8 mouse cellular contexts compared by ENCODE assay signal in genomic region chr4:88696237-88696884, GRCm38 (mm10). TPM values are rescaled to one million over a fixed set of nuclear protein-coding genes. Genes with fewer than 3 reads are reported as not detected.
DNase-seq lines count a peak whose midpoint lies in the region; ATAC-seq and TF ChIP-seq lines count a peak whose summit lies in the region.

No protein-coding gene starts in this region.

- 25% methylated on average over 3 of the region's 3 CpGs for WGBS in embryonic facial prominence, embryonic 14.5 days
- 29% methylated on average over 3 of the region's 3 CpGs for WGBS in limb, embryonic 13.5 days

- H3K79me2 ChIP-seq in C2C12 (ENCODE audit: control insufficient read depth, insufficient read depth), result no peaks in the 10 kb centered on the region

- no peak overlapping the region for H3K4me3 ChIP-seq in C2C12 (ENCODE audit: insufficient read depth, poor library complexity, severe bottlenecking)
- H3K4me3 ChIP-seq in embryonic facial prominence, embryonic 14.5 days (ENCODE audit: low read depth, low read length), result no peak overlapping the region
- H3K4me3 ChIP-seq in limb, embryonic 13.5 days, result no peak overlapping the region

- no peak overlapping the region for H3ac ChIP-seq in C2C12 (ENCODE audit: control insufficient read depth, insufficient read length, low read depth)

- no peaks in the 10 kb centered on the region for H3K4me1 ChIP-seq in embryonic facial prominence, embryonic 14.5 days (ENCODE audit: control insufficient read depth, insufficient read depth, low read length)
- H3K4me1 ChIP-seq in limb, embryonic 13.5 days, result no peaks in the 10 kb centered on the region

- no peak overlapping the region for H3K4me2 ChIP-seq in embryonic facial prominence, embryonic 14.5 days (ENCODE audit: low read depth, low read length)
- no peak overlapping the region for H3K4me2 ChIP-seq in limb, embryonic 13.5 days (replicated peaks)

- peak; percentile 12 to 42 for DNase-seq in adrenal gland, postnatal 4 days (ENCODE audit: low spot score in 2 of 2)
- DNase-seq in embryonic facial prominence, embryonic 14.5 days (ENCODE audit: low spot score), result peak; percentile 73
- peak; percentile 38 to 63 for DNase-seq in heart, adult 9 months (ENCODE audit: low spot score in 2 of 2)
- DNase-seq in kidney, adult 9 months, result peak; percentile 87
- peak; percentile 37 to 62 for DNase-seq in spleen, postnatal 14 days (ENCODE audit: low spot score in 2 of 2)

- no peak overlapping the region for H3K9ac ChIP-seq in embryonic facial prominence, embryonic 14.5 days (ENCODE audit: low read depth, low read length)
- H3K9ac ChIP-seq in limb, embryonic 13.5 days, result no peak overlapping the region

- H3K27ac ChIP-seq in embryonic facial prominence, embryonic 14.5 days (replicated peaks; ENCODE audit: low read depth, low read length), result no peak overlapping the region
- H3K27ac ChIP-seq in limb, embryonic 13.5 days, result no peak overlapping the region

- peaks cover 3% of the 10 kb centered on the region for H3K27me3 ChIP-seq in C2C12 (ENCODE audit: control insufficient read depth, insufficient read depth, insufficient read length)
- H3K27me3 ChIP-seq in embryonic facial prominence, embryonic 14.5 days (replicated peaks; ENCODE audit: control insufficient read depth, insufficient read depth, low read length), result no peaks in the 10 kb centered on the region
- H3K27me3 ChIP-seq in limb, embryonic 13.5 days, result no peaks in the 10 kb centered on the region; the same call in 1 of the 2 replicates

- no peaks in the 10 kb centered on the region for H3K36me3 ChIP-seq in C2C12 (ENCODE audit: control insufficient read depth, insufficient read depth)
- H3K36me3 ChIP-seq in embryonic facial prominence, embryonic 14.5 days (ENCODE audit: control insufficient read depth, insufficient read depth, low read length), result no peaks in the 10 kb centered on the region
- H3K36me3 ChIP-seq in limb, embryonic 13.5 days, result no peaks in the 10 kb centered on the region

- H3K9me3 ChIP-seq in embryonic facial prominence, embryonic 14.5 days (ENCODE audit: control insufficient read depth, low read length), result no peaks in the 10 kb centered on the region
- H3K9me3 ChIP-seq in limb, embryonic 13.5 days, result no peaks in the 10 kb centered on the region

- peak; percentile 92 for TF ChIP-seq CTCF in C2C12 (IDR thresholded peaks at IDR 0.05; ENCODE audit: control insufficient read depth, insufficient read depth, insufficient read length)

- ATAC-seq in embryonic facial prominence, embryonic 14.5 days (ENCODE audit: low read depth), result peak; percentile 67; the same call in 1 of the 2 replicates
- peak; percentile 69 for ATAC-seq in limb, embryonic 13.5 days (ENCODE audit: low FRiP score, low read depth)
- ATAC-seq in monocyte, adult 5-6 weeks (replicated peaks; ENCODE audit: insufficient number of reproducible peaks, low FRiP score, low TSS enrichment, poor library complexity, severe bottlenecking), result peak; percentile 86

- H3K79me3 ChIP-seq in C2C12 (ENCODE audit: low read depth), result no peaks in the 10 kb centered on the region

TF ChIP-seq in C2C12, 6 proteins besides CTCF, POLR2A, EP300 and RAD21:
- TF ChIP-seq MYOG (IDR thresholded peaks at IDR 0.05; ENCODE audit: control insufficient read depth, extremely low read depth, insufficient read length), result no peak
- TF ChIP-seq CEBPB (IDR thresholded peaks at IDR 0.05; ENCODE audit: low read depth), result no peak
- no peak for TF ChIP-seq MYOD1 (IDR thresholded peaks at IDR 0.05; ENCODE audit: control insufficient read depth, insufficient read length, low read depth)
- TF ChIP-seq MAX (IDR thresholded peaks at IDR 0.05), result no peak
- TF ChIP-seq USF1 (IDR thresholded peaks at IDR 0.05; ENCODE audit: low read depth), result no peak
- TF ChIP-seq FOSL1 (IDR thresholded peaks at IDR 0.05; ENCODE audit: insufficient read depth, low read length, poor library complexity, severe bottlenecking), result no peak

RNA-seq across cellular contexts. Expression of gene Ifnab, which starts 5.2 kb away (rescaled TPM):
- not detected for polyA plus RNA-seq in C2C12 (2012; fragmentation: generic; extraction: Trizol)
- not detected for total RNA-seq in adrenal gland, postnatal 4 days (2021)
- not detected in 2 replicates for polyA plus RNA-seq in embryonic facial prominence, embryonic 14.5 days (2014; fragmentation: Nextera tagmentation; extraction: Ambion mirVana)
- polyA plus RNA-seq in limb, embryonic 13.5 days (2015; fragmentation: Nextera tagmentation; extraction: Ambion mirVana), result not detected in 2 replicates
- 0.43 TPM in 1 of 3 replicates, not detected in the others for total RNA-seq in monocyte, adult 5-6 weeks (2017)

RNA-seq across cellular contexts. Expression of gene Ifna2, which starts 12.6 kb away (rescaled TPM):
- not detected for polyA plus RNA-seq in C2C12 (2012; fragmentation: generic; extraction: Trizol)
- not detected for total RNA-seq in adrenal gland, postnatal 4 days (2021)
- not detected in 2 replicates for polyA plus RNA-seq in embryonic facial prominence, embryonic 14.5 days (2014; fragmentation: Nextera tagmentation; extraction: Ambion mirVana)
- polyA plus RNA-seq in limb, embryonic 13.5 days (2015; fragmentation: Nextera tagmentation; extraction: Ambion mirVana), result not detected in 2 replicates
- not detected in 3 replicates for total RNA-seq in monocyte, adult 5-6 weeks (2017)

RNA-seq across cellular contexts. Expression of gene Ifna16, which starts 19.6 kb away (rescaled TPM):
- polyA plus RNA-seq in C2C12 (2012; fragmentation: generic; extraction: Trizol), result not detected
- not detected for total RNA-seq in adrenal gland, postnatal 4 days (2021)
- not detected in 2 replicates for polyA plus RNA-seq in embryonic facial prominence, embryonic 14.5 days (2014; fragmentation: Nextera tagmentation; extraction: Ambion mirVana)
- polyA plus RNA-seq in limb, embryonic 13.5 days (2015; fragmentation: Nextera tagmentation; extraction: Ambion mirVana), result not detected in 2 replicates
- total RNA-seq in monocyte, adult 5-6 weeks (2017), result not detected in 3 replicates

RNA-seq across cellular contexts. Expression of gene Gm26566, which starts 25.2 kb away (rescaled TPM):
- polyA plus RNA-seq in C2C12 (2012; fragmentation: generic; extraction: Trizol), result 1.9 TPM
- under 1 TPM; 0.31 to 0.48 TPM for total RNA-seq in adrenal gland, postnatal 4 days (2021)
- 1.2 and 2.0 TPM in 2 replicates for polyA plus RNA-seq in embryonic facial prominence, embryonic 14.5 days (2014; fragmentation: Nextera tagmentation; extraction: Ambion mirVana)
- 1.0 and 1.1 TPM in 2 replicates for polyA plus RNA-seq in limb, embryonic 13.5 days (2015; fragmentation: Nextera tagmentation; extraction: Ambion mirVana)
- total RNA-seq in monocyte, adult 5-6 weeks (2017), result 0.49 to 2.0 TPM in 2 of 3 replicates, not detected in the other

RNA-seq across cellular contexts. Expression of gene Klhl9, which starts 25.9 kb away (rescaled TPM):
- polyA plus RNA-seq in C2C12 (2012; fragmentation: generic; extraction: Trizol), result 11.6 TPM
- 10 to 100 TPM; 85.2 to 88.5 TPM for total RNA-seq in adrenal gland, postnatal 4 days (2021)
- polyA plus RNA-seq in embryonic facial prominence, embryonic 14.5 days (2014; fragmentation: Nextera tagmentation; extraction: Ambion mirVana), result 126 and 129 TPM in 2 replicates
- 123 and 130 TPM in 2 replicates for polyA plus RNA-seq in limb, embryonic 13.5 days (2015; fragmentation: Nextera tagmentation; extraction: Ambion mirVana)
- 43.5 to 56.6 TPM (median 49.0 TPM) in 3 replicates for total RNA-seq in monocyte, adult 5-6 weeks (2017)

Comparison
In these comparisons a context has a peak if more than half of its experiments do, and no peak if none do; other contexts are left out.
1. DNase-seq: peak in every context shown above with its lines; median percentile 87 in kidney, adult 9 months; 73 in embryonic facial prominence, embryonic 14.5 days; 50 in heart, adult 9 months; 50 in spleen, postnatal 14 days; 27 in adrenal gland, postnatal 4 days.